Mouse (Mus musculus) stomach, embryonic 15.5 days (tissue): ENCODE measurements around the gene Zfp607b. TPM values are rescaled to one million over a fixed set of nuclear protein-coding genes. Genes with fewer than 3 reads are reported as not detected.

Experiments
- ATAC-seq: fragments of 200-750 bp; cut with Nextera tagmentation; 2 replicates; pipeline ENCODE4 v1.8.0; 2017; ENCODE audit warnings: low read depth, moderate number of reproducible peaks, moderate TSS enrichment; ENCODE audit not compliant: insufficient read depth, low FRiP score
- H3K27ac ChIP-seq: fragments of 300-500 bp; sonication (generic); 2 replicates; pipeline ENCODE4 v1.5.1; 2015; ENCODE audit warnings: mild to moderate bottlenecking, inconsistent platforms
- H3K27me3 ChIP-seq: fragments of 300-500 bp; sonication (generic); replicated peaks from 2 replicates; pipeline ENCODE4 v1.6.1; 2015; ENCODE audit warnings: inconsistent platforms
- H3K36me3 ChIP-seq: fragments of 300-500 bp; sonication (generic); 2 replicates; pipeline ENCODE4 v1.6.1; 2015; ENCODE audit warnings: inconsistent platforms
- H3K4me1 ChIP-seq: fragments of 300-500 bp; sonication (generic); 2 replicates; pipeline ENCODE4 v1.6.1; 2015; ENCODE audit warnings: inconsistent platforms
- H3K4me2 ChIP-seq: fragments of 300-500 bp; sonication (generic); 2 replicates; pipeline ENCODE4 v1.6.1; 2015; ENCODE audit warnings: mild to moderate bottlenecking, inconsistent platforms
- H3K4me3 ChIP-seq: fragments of 300-500 bp; sonication (generic); replicated peaks from 2 replicates; pipeline ENCODE4 v1.5.1; 2015; ENCODE audit warnings: inconsistent platforms
- H3K9ac ChIP-seq: fragments of 300-500 bp; sonication (generic); 2 replicates; pipeline ENCODE4 v1.6.1; 2015; ENCODE audit warnings: inconsistent platforms
- H3K9me3 ChIP-seq: fragments of 300-500 bp; sonication (generic); 2 replicates; pipeline ENCODE4 v1.6.1; 2016; ENCODE audit warnings: inconsistent platforms
- WGBS: fragments of 180-500 bp; shearing (Covaris S2); methylation state at CpG from one replicate; pipeline ENCODE4 v1.1.7; 2015; 5-methylcytosine and 5-hydroxymethylcytosine counted together
- polyA plus RNA-seq: library from polyadenylated mRNA; unstranded; fragments of >200 nt; fragmentation: Nextera tagmentation; extraction: Ambion mirVana; gene quantifications from 2 replicates; pipeline ENCODE4 v1.2.1, GENCODE M21; 2015

The Zfp607b gene
- polyA plus RNA-seq, 1 experiment from 2014 or later: 4.2 TPM

- Histone ChIP-seq H3K27me3 (no peaks in the 10 kb centered on the region), H3K4me1 (0 out of 2 replicates have a peak, but pooled peaks cover 2% of the 10 kb centered on the region), H3K4me3 (no peak overlapping the region), H3K4me2 (no peak overlapping the region), H3K27ac (no peak overlapping the region), H3K36me3 (peaks cover 16% of the 10 kb centered on the region), H3K9me3 (no peaks in the 10 kb centered on the region), H3K9ac (no peak overlapping the region)
- ATAC-seq: no peak
- 76% methylated on average over 5 of the region's 5 CpGs for WGBS
Measured at GRCm38 (mm10) chr7:27735457-27735856, 46.3 kb downstream of the Zfp607b start.

Other genes starting within 250 kb of the Zfp607b start
- 0.45 and 0.58 TPM in 2 replicates for gene Sptbn4, start 241.7 kb upstream of the Zfp607b start, polyA plus RNA-seq
- 86.6 and 133 TPM in 2 replicates for gene Blvrb, start 241.4 kb upstream of the Zfp607b start, polyA plus RNA-seq
- 29.3 and 35.1 TPM in 2 replicates for gene Sertad3, start 215.6 kb upstream of the Zfp607b start, polyA plus RNA-seq
- gene Sertad1, start 202.4 kb upstream of the Zfp607b start, polyA plus RNA-seq: 35.3 and 36.7 TPM in 2 replicates
- 3.1 and 3.5 TPM in 2 replicates for gene Prx, start 190.0 kb upstream of the Zfp607b start, polyA plus RNA-seq
- gene Hipk4, start 166.1 kb upstream of the Zfp607b start, polyA plus RNA-seq: 0.67 and 0.86 TPM in 2 replicates
- gene Pld3, start 136.1 kb upstream of the Zfp607b start, polyA plus RNA-seq: 77.5 and 81.0 TPM in 2 replicates
- gene 2310022A10Rik, start 136.1 kb upstream of the Zfp607b start, polyA plus RNA-seq: 21.0 and 23.4 TPM in 2 replicates
- 77.7 and 82.3 TPM in 2 replicates for gene Akt2, start 97.8 kb upstream of the Zfp607b start, polyA plus RNA-seq
- gene Ttc9b, start 35.4 kb upstream of the Zfp607b start, polyA plus RNA-seq: 1.6 and 1.8 TPM in 2 replicates
- gene Map3k10, start 14.7 kb upstream of the Zfp607b start, polyA plus RNA-seq: 7.1 and 8.3 TPM in 2 replicates
- gene Zfp60, start 42.0 kb downstream of the Zfp607b start, polyA plus RNA-seq: 27.1 and 30.8 TPM in 2 replicates
- gene Zfp626, start 117.9 kb downstream of the Zfp607b start, polyA plus RNA-seq: 2.0 and 2.1 TPM in 2 replicates
- 6.1 and 6.8 TPM in 2 replicates for gene Zfp59, start 149.3 kb downstream of the Zfp607b start, polyA plus RNA-seq
- 3.9 and 4.6 TPM in 2 replicates for gene Zfp607a, start 168.2 kb downstream of the Zfp607b start, polyA plus RNA-seq
- gene Zfp974, start 240.1 kb downstream of the Zfp607b start, polyA plus RNA-seq: 9.4 and 10.3 TPM in 2 replicates